Mouse (Mus musculus): ENCODE data around the gene Tmprss7.

- TF ChIP-seq CTCF (IDR thresholded peaks at IDR 0.05; ENCODE audit: low read depth, low read length), result no peak
- no peak for TF ChIP-seq POLR2A (IDR thresholded peaks at IDR 0.05; ENCODE audit: extremely low read depth, insufficient read depth, low read length)
These were observed 4.5 kb upstream of the Tmprss7 start for GRCm38 (mm10) chr16:45697996-45698395.

Measured in liver, adult 2 months (tissue).